Mouse (Mus musculus) thymus, adult 2 months (tissue): ENCODE results near the gene Robo1.

ENCODE experiments used
- CTCF ChIP-seq: fragments of 200-500 bp; IDR thresholded peaks from 2 replicates; pipeline ENCODE4 v1.5.1; 2012; ENCODE audit warnings: mild to moderate bottlenecking, control low read depth, low read length, moderate library complexity, borderline replicate concordance; ENCODE audit not compliant: control insufficient read depth, poor library complexity, insufficient read depth; ENCODE audit errors: extremely low read depth
- POLR2A ChIP-seq: fragments of 200-500 bp; IDR thresholded peaks from 2 replicates; pipeline ENCODE4 v1.6.1; 2012; ENCODE audit warnings: mild to moderate bottlenecking, low read length, control low read depth, moderate library complexity; ENCODE audit not compliant: control insufficient read depth, poor library complexity, insufficient read depth; ENCODE audit errors: extremely low read depth

- TF ChIP-seq POLR2A = no peak
- no peak for TF ChIP-seq CTCF
Measured at GRCm38 (mm10) chr16:72649314-72649713, 341.2 kb downstream of the Robo1 start.
